Mouse (Mus musculus): Measurements from ENCODE around the gene Klhl3. TPM values are rescaled to one million over a fixed set of nuclear protein-coding genes. Genes with fewer than 3 reads are reported as not detected.

The Klhl3 gene
- total and polyA plus RNA-seq, 2 experiments from 2014 or later = 12.2 to 12.6 TPM

GRCm38 (mm10) chr13:58053628-58054027 is 59.8 kb downstream of the Klhl3 start:
- no peak for DNase-seq
- Histone ChIP-seq H3K27ac (ENCODE audit: low read depth, low read length) (no peak overlapping the region), H3K4me1 (ENCODE audit: insufficient read depth) (no peaks in the 10 kb centered on the region), H3K36me3 (ENCODE audit: insufficient read depth) (no peaks in the 10 kb centered on the region), H3K9ac (no peak overlapping the region), H3K4me3 (ENCODE audit: low read depth, low read length) (no peak overlapping the region), H3K27me3 (ENCODE audit: insufficient read depth, low read length) (no peaks in the 10 kb centered on the region), H3K4me2 (ENCODE audit: low read depth) (no peak overlapping the region), H3K9me3 (ENCODE audit: low read length) (no peaks in the 10 kb centered on the region)
- 56% methylated on average over 4 of the region's 4 CpGs for WGBS
- ATAC-seq = peak; percentile 53
- no peak for TF ChIP-seq CTCF (IDR thresholded peaks at IDR 0.05; ENCODE audit: low read depth)

DNA sequence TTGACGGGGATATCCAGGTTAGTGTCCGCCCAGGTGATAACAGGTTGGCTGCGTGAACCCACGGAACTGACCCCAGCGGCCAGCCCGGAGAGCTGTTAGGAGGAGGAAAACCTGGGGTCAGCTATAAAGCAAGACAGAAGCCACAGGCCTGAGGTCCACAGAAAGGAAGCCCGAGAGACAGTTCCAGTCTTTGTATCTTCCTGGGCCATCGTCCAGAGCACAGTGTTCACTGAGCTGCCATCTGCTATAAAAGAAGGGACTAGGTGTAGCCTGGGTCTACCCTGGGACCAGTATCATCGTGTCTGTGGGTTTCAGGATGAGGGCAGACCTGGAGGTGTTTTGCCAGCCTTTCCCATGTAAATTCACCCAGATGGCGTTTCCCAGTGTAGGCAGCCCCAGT is 61.7 kb downstream of the Klhl3 start:
- Histone ChIP-seq H3K4me2 (ENCODE audit: low read depth) (no peak overlapping the region), H3K4me1 (ENCODE audit: insufficient read depth) (no peaks in the 10 kb centered on the region), H3K9me3 (ENCODE audit: low read length) (no peaks in the 10 kb centered on the region), H3K36me3 (ENCODE audit: insufficient read depth) (no peaks in the 10 kb centered on the region), H3K27ac (ENCODE audit: low read depth, low read length) (no peak overlapping the region), H3K4me3 (ENCODE audit: low read depth, low read length) (no peak overlapping the region), H3K27me3 (ENCODE audit: insufficient read depth, low read length) (no peaks in the 10 kb centered on the region), H3K9ac (no peak overlapping the region)
- ATAC-seq (no peak), DNase-seq (no peak)
- no peak for TF ChIP-seq CTCF (IDR thresholded peaks at IDR 0.05; ENCODE audit: low read depth)
- 76% methylated on average over 10 of the region's 10 CpGs for WGBS

DNA sequence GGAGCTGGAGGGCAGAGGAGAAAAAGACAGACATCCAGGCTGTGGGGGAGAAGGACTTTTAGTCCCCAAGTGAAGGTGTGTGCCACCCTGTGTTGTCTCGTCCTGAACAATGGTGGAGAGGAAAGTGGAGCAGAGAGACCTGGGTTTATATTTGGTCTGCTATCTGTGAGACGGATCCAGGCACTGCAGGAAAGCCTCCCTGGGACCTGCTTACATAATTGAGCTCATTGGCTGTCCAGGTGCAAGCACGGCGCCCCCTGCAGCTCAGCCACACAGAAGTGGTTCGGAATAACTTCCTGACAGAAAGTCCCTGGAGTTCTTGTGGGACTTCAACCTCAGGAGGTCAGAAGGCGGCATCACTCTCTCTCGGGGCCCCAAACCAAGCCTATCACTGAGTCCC is 62.1 kb downstream of the Klhl3 start:
- ATAC-seq (no peak), DNase-seq (no peak)
- no peaks in the 10 kb centered on the region for H3K36me3 ChIP-seq (ENCODE audit: insufficient read depth)
- H3K9ac ChIP-seq = no peak overlapping the region
- no peaks in the 10 kb centered on the region for H3K4me1 ChIP-seq (ENCODE audit: insufficient read depth)
- no peak overlapping the region for H3K4me3 ChIP-seq (ENCODE audit: low read depth, low read length)
- 0 out of 2 replicates have a peak, but pooled peaks have one; percentile 7 for TF ChIP-seq CTCF (IDR thresholded peaks at IDR 0.05; ENCODE audit: low read depth)
- H3K4me2 ChIP-seq (ENCODE audit: low read depth) = no peak overlapping the region
- H3K9me3 ChIP-seq (ENCODE audit: low read length) = no peaks in the 10 kb centered on the region
- no peak overlapping the region for H3K27ac ChIP-seq (ENCODE audit: low read depth, low read length)
- no peaks in the 10 kb centered on the region for H3K27me3 ChIP-seq (ENCODE audit: insufficient read depth, low read length)
- 61% methylated on average over 7 of the region's 7 CpGs for WGBS

- no peak for TF ChIP-seq CTCF (IDR thresholded peaks at IDR 0.05; ENCODE audit: low read depth)
- Histone ChIP-seq H3K4me3 (ENCODE audit: low read depth, low read length) (no peak overlapping the region), H3K4me1 (ENCODE audit: insufficient read depth) (no peaks in the 10 kb centered on the region), H3K27me3 (ENCODE audit: insufficient read depth, low read length) (no peaks in the 10 kb centered on the region), H3K9ac (no peak overlapping the region), H3K9me3 (ENCODE audit: low read length) (no peaks in the 10 kb centered on the region), H3K36me3 (ENCODE audit: insufficient read depth) (no peaks in the 10 kb centered on the region), H3K27ac (ENCODE audit: low read depth, low read length) (no peak overlapping the region), H3K4me2 (ENCODE audit: low read depth) (no peak overlapping the region)
- WGBS = 69% methylated on average over 5 of the region's 5 CpGs
- ATAC-seq = no peak
- no peak for DNase-seq
Measured at GRCm38 (mm10) chr13:58049121-58049520, 64.3 kb downstream of the Klhl3 start.

DNA sequence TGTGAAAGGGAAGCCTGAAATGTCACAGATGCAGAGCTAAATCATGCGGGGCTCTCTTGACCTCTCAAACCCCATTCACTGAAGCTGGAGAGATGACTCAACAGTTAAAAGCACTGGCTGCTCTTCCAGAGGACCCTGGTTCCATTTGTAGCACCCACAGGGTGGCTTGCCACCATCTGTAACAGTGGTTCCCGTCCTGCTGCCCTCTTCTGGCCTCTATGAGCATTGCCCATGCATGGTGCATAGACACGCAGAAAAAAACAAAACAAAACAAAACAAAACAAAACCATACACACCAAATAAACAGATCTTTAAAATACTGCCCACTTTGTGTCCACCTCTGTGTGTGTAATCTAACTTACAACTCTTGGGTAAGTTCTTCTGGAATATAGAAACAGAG is 65.3 kb downstream of the Klhl3 start:
- Histone ChIP-seq H3K9ac (no peak overlapping the region), H3K9me3 (ENCODE audit: low read length) (no peaks in the 10 kb centered on the region), H3K4me3 (ENCODE audit: low read depth, low read length) (no peak overlapping the region), H3K36me3 (ENCODE audit: insufficient read depth) (no peaks in the 10 kb centered on the region), H3K4me2 (ENCODE audit: low read depth) (no peak overlapping the region), H3K27me3 (ENCODE audit: insufficient read depth, low read length) (no peaks in the 10 kb centered on the region), H3K4me1 (ENCODE audit: insufficient read depth) (no peaks in the 10 kb centered on the region), H3K27ac (ENCODE audit: low read depth, low read length) (no peak overlapping the region)
- DNase-seq = no peak
- ATAC-seq = no peak
- 86% methylated on average over 3 of the region's 3 CpGs for WGBS
- TF ChIP-seq CTCF (IDR thresholded peaks at IDR 0.05; ENCODE audit: low read depth) = 0 out of 2 replicates have a peak, but pooled peaks have one; percentile 17

DNA sequence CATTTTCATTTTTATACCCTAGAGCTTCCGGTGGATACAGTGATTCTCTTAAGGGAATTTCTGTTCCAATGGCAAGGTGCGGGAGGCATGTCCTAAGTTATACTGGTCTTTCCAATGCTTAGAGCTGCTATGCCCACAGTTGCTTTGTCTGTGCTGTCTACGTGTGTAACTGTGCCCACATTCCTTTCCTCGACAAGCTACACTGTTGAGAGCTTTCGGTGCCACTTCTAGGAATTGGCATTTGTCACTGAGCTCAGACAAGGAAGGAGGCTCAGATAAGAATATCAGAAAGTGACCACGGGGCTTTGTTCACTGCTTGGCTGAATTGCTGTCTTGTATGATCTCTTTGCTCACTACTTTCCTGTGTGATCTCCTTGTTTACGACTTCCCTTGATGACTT is 67.2 kb downstream of the Klhl3 start:
- H3K9ac ChIP-seq = no peak overlapping the region

GRCm38 (mm10) chr13:58045278-58045677 is 68.1 kb downstream of the Klhl3 start:
- H3K4me3 ChIP-seq (ENCODE audit: low read depth, low read length) = no peak overlapping the region
- WGBS = 55% methylated on average over 4 of the region's 4 CpGs

More for the DNA sequence above, 67.2 kb downstream of the Klhl3 start:
- no peaks in the 10 kb centered on the region for H3K27me3 ChIP-seq (ENCODE audit: insufficient read depth, low read length)
- WGBS = 90% methylated on average over 7 of the region's 7 CpGs
- H3K4me2 ChIP-seq (ENCODE audit: low read depth) = no peak overlapping the region
- no peak overlapping the region for H3K4me3 ChIP-seq (ENCODE audit: low read depth, low read length)
- H3K36me3 ChIP-seq (ENCODE audit: insufficient read depth) = no peaks in the 10 kb centered on the region
- DNase-seq (no peak), ATAC-seq (no peak)
- no peaks in the 10 kb centered on the region for H3K9me3 ChIP-seq (ENCODE audit: low read length)
- no peak overlapping the region for H3K27ac ChIP-seq (ENCODE audit: low read depth, low read length)
- TF ChIP-seq CTCF (IDR thresholded peaks at IDR 0.05; ENCODE audit: low read depth) = no peak
- H3K4me1 ChIP-seq (ENCODE audit: insufficient read depth) = no peaks in the 10 kb centered on the region

More at GRCm38 (mm10) chr13:58045278-58045677, 68.1 kb downstream of the Klhl3 start:
- no peak; the same call in 1 of the 2 replicates for TF ChIP-seq CTCF (IDR thresholded peaks at IDR 0.05; ENCODE audit: low read depth)
- Histone ChIP-seq H3K4me1 (ENCODE audit: insufficient read depth) (no peaks in the 10 kb centered on the region), H3K9ac (no peak overlapping the region), H3K27me3 (ENCODE audit: insufficient read depth, low read length) (no peaks in the 10 kb centered on the region), H3K9me3 (ENCODE audit: low read length) (no peaks in the 10 kb centered on the region), H3K4me2 (ENCODE audit: low read depth) (no peak overlapping the region), H3K27ac (ENCODE audit: low read depth, low read length) (no peak overlapping the region), H3K36me3 (ENCODE audit: insufficient read depth) (no peaks in the 10 kb centered on the region)
- no peak for DNase-seq
- ATAC-seq = no peak
